Mouse (Mus musculus) myocyte (in vitro differentiated cells): ENCODE results near the gene Adam8.

Experiments used
- POLR2A ChIP-seq: IDR thresholded peaks from one replicate; pipeline ENCODE4 v1.6.1; 2011; ENCODE audit warnings: low read depth, mild to moderate bottlenecking, control low read depth, moderate library complexity; ENCODE audit not compliant: insufficient read length
- TCF12 ChIP-seq: IDR thresholded peaks from one replicate; pipeline ENCODE4 v1.6.1; 2011; ENCODE audit warnings: mild to moderate bottlenecking, control low read depth; ENCODE audit not compliant: poor library complexity, insufficient read depth, severe bottlenecking
- USF1 ChIP-seq: IDR thresholded peaks from one replicate; pipeline ENCODE4 v1.6.1; 2011; ENCODE audit warnings: low read depth, mild to moderate bottlenecking, control low read depth, moderate library complexity

GRCm38 (mm10) chr7:139955505-139955904, 36.9 kb downstream of the Adam8 start:
- no peak for TF ChIP-seq TCF12
- TF ChIP-seq USF1 = no peak
- no peak for TF ChIP-seq POLR2A
